Mouse (Mus musculus): Measurements from ENCODE around the gene Slc22a20.

DNA sequence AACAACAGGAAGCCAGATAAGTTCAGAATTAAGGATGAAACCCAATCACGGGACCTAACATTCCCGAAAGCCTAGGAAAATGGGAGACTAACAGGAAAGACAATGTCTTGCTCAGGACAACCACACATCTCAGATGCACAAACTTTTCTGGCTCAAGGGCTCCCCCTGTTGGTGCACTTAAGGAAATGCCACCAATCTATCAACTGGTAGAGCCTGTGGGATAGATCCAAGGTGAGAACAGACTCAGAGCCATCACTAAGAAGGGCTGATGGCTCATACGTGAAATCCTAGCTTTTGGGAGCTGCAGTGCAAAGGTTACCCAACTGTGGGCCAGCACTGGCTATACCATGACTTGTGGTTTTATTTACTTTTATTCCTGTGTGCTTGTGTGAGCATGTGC lies 29.3 kb downstream of the Slc22a20 start:
- TF ChIP-seq EP300 (IDR thresholded peaks at IDR 0.05; ENCODE audit: low read depth) (no peak), CTCF (IDR thresholded peaks at IDR 0.05; ENCODE audit: low read depth) (peak; percentile 96)

All from liver, postnatal 0 days (tissue).